Mouse (Mus musculus) ZHBTc4 (cell line): Measurements from ENCODE around the gene Ccdc84.
"Not testable (repeated sequence)": the region's sequence is repeated elsewhere in the genome, so short reads cannot be mapped to it uniquely, and the experiment has no call there.

Experiments used
- DNase-seq: peaks from one replicate; pipeline ENCODE4 v3.0.0-alpha.2; 2011; ENCODE audit warnings: low read depth, low spot score

Ccdc84 gene

GRCm38 (mm10) chr9:44408693-44409092, 9.7 kb downstream of the Ccdc84 start:
- not testable (repeated sequence) for DNase-seq

- DNase-seq, result no peak
These were observed 10.6 kb downstream of the Ccdc84 start for GRCm38 (mm10) chr9:44407752-44408097.

- peak; percentile 96 for DNase-seq
These were observed 11.2 kb downstream of the Ccdc84 start, which contains the start of the genes Rps25 and Trappc4 for GRCm38 (mm10) chr9:44406906-44407751. TSS of gene Rps25 (plus strand) at chr9:44407139. TSS of gene Trappc4 (minus strand) at chr9:44407600.

GRCm38 (mm10) chr9:44405011-44405410, 13.4 kb downstream of the Ccdc84 start:
- DNase-seq, result no peak

- DNase-seq, result no peak
These were observed 17.3 kb downstream of the Ccdc84 start for GRCm38 (mm10) chr9:44401081-44401480.

GRCm38 (mm10) chr9:44399795-44400114, 18.6 kb downstream of the Ccdc84 start:
- DNase-seq, result no peak

GRCm38 (mm10) chr9:44399114-44399794, 19.1 kb downstream of the Ccdc84 start:
- no peak for DNase-seq

- DNase-seq, result no peak
These were observed 19.8 kb downstream of the Ccdc84 start for GRCm38 (mm10) chr9:44398551-44398950.

GRCm38 (mm10) chr9:44398087-44398486, 20.3 kb downstream of the Ccdc84 start:
- DNase-seq, result no peak

GRCm38 (mm10) chr9:44396684-44397411, 21.5 kb downstream of the Ccdc84 start, which contains the start of gene Slc37a4:
TSS of gene Slc37a4 (plus strand) at chr9:44396852.
- DNase-seq, result peak; percentile 91

- DNase-seq, result peak; percentile 79
These were observed 26.9 kb downstream of the Ccdc84 start for GRCm38 (mm10) chr9:44391466-44391865.

GRCm38 (mm10) chr9:44389273-44389672, 29.1 kb downstream of the Ccdc84 start:
- DNase-seq, result peak; percentile 81

- DNase-seq, result no peak
These were observed 31.1 kb downstream of the Ccdc84 start for GRCm38 (mm10) chr9:44387221-44387620.

GRCm38 (mm10) chr9:44384596-44384995, 33.8 kb downstream of the Ccdc84 start:
- no peak for DNase-seq

- no peak for DNase-seq
These were observed 38.5 kb downstream of the Ccdc84 start for GRCm38 (mm10) chr9:44379862-44380261.

- peak; percentile 99 for DNase-seq
These were observed 39.1 kb downstream of the Ccdc84 start, which contains the start of gene Hyou1 for GRCm38 (mm10) chr9:44379054-44379834. TSS of gene Hyou1 (plus strand) at chr9:44379490.

- no peak for DNase-seq
These were observed 40.1 kb downstream of the Ccdc84 start for GRCm38 (mm10) chr9:44378153-44378730.

- DNase-seq, result not testable (repeated sequence)
These were observed 41.0 kb downstream of the Ccdc84 start for GRCm38 (mm10) chr9:44377335-44377734.

- no peak for DNase-seq
These were observed 42.2 kb downstream of the Ccdc84 start for GRCm38 (mm10) chr9:44376141-44376540.

GRCm38 (mm10) chr9:44373386-44373785, 45.0 kb downstream of the Ccdc84 start:
- DNase-seq, result no peak

GRCm38 (mm10) chr9:44364480-44364879, 53.9 kb downstream of the Ccdc84 start:
- DNase-seq, result peak; percentile 83
